Mouse (Mus musculus) cerebellum, adult 2 months (tissue): Measurements from ENCODE around the gene Calhm3. TPM values are rescaled to one million over a fixed set of nuclear protein-coding genes. Genes with fewer than 3 reads are reported as not detected.

Experiments
- DNase-seq, 2 experiments: peaks; one replicate each; pipeline ENCODE4 v3.0.0; 2021
- H3K27ac ChIP-seq: fragments of 200-500 bp; 2 replicates; pipeline ENCODE4 v1.5.1; 2012; ENCODE audit warnings: low read length, control low read depth, inconsistent platforms; ENCODE audit not compliant: insufficient read depth
- H3K27me3 ChIP-seq: fragments of 200-500 bp; 2 replicates; pipeline ENCODE4 v1.6.1; 2012; ENCODE audit warnings: inconsistent platforms, mild to moderate bottlenecking, low read length, moderate library complexity; ENCODE audit not compliant: control insufficient read depth, insufficient read depth
- H3K4me1 ChIP-seq: fragments of 200-500 bp; 2 replicates; pipeline ENCODE4 v1.6.1; 2011; ENCODE audit warnings: low read length; ENCODE audit not compliant: control insufficient read depth, insufficient read depth
- H3K4me3 ChIP-seq: fragments of 200-500 bp; replicated peaks from 2 replicates; pipeline ENCODE3; 2011; ENCODE audit warnings: mild to moderate bottlenecking, low read depth, low read length, control low read depth; ENCODE audit not compliant: insufficient read depth
- CTCF ChIP-seq: fragments of 200-500 bp; IDR thresholded peaks from 2 replicates; pipeline ENCODE4 v1.5.1; 2011; ENCODE audit warnings: low read depth, mild to moderate bottlenecking, control low read depth, low read length, moderate library complexity, borderline replicate concordance; ENCODE audit not compliant: insufficient read depth
- POLR2A ChIP-seq: fragments of 200-500 bp; IDR thresholded peaks from 2 replicates; pipeline ENCODE4 v1.6.1; 2011; ENCODE audit warnings: low read length, control low read depth, borderline replicate concordance; ENCODE audit not compliant: insufficient read depth
- WGBS: fragments of 180-500 bp; shearing (Covaris S2); methylation state at CpG from one replicate; pipeline ENCODE4 v1.1.7; 2018; 5-methylcytosine and 5-hydroxymethylcytosine counted together
- polyA plus RNA-seq: library from polyadenylated mRNA; depleted of rRNA; stranded (reverse); fragments of >200 nt; gene quantifications from 2 replicates; pipeline ENCODE4 v1.2.3, GENCODE M21; 2012

Calhm3 gene
- polyA plus RNA-seq, 1 experiment: not detected

- WGBS: 96% methylated on average over 6 of the region's 6 CpGs
- H3K27ac ChIP-seq: no peak overlapping the region
- H3K4me3 ChIP-seq: no peak overlapping the region
- TF ChIP-seq POLR2A: no peak
- H3K27me3 ChIP-seq: no peaks in the 10 kb centered on the region
- no peaks in the 10 kb centered on the region; the same call in 1 of the 2 replicates for H3K4me1 ChIP-seq
- no peak for DNase-seq
Observed at GRCm38 (mm10) chr19:47163176-47163744, 5.7 kb upstream of the Calhm3 start.

GRCm38 (mm10) chr19:47161669-47162068 lies 4.1 kb upstream of the Calhm3 start:
- no peak overlapping the region for H3K4me3 ChIP-seq
- H3K27me3 ChIP-seq: no peaks in the 10 kb centered on the region
- no peak for DNase-seq
- H3K27ac ChIP-seq: no peak overlapping the region
- WGBS: 67% methylated on average over 4 of the region's 4 CpGs
- no peaks in the 10 kb centered on the region; the same call in 1 of the 2 replicates for H3K4me1 ChIP-seq
- TF ChIP-seq CTCF (no peak), POLR2A (no peak)

DNA sequence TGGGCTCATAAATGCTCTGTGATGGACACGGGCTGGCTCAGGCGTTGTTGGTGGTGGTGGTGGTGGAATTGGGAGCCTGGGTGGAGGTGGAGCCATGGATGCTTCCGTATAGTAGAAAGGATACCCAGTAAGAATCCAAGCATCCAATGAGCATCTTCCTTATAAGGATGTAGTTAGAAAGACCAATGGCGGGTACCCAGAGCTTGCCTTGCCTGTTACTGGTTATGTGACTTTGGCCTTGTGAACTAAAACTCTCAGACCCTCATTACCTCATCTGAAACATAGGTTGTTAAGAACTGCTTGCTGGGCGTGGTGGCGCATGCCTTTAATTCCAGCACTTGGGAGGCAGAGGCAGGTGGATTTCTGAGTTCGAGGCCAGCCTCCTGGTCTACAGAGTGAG lies 3.8 kb downstream of the Calhm3 start:
- Histone ChIP-seq H3K27me3 (no peaks in the 10 kb centered on the region), H3K4me1 (0 out of 2 replicates have a peak, but pooled peaks cover 4% of the 10 kb centered on the region), H3K4me3 (no peak overlapping the region), H3K27ac (no peak overlapping the region)
- no peak for DNase-seq
- WGBS: 95% methylated on average over 7 of the region's 7 CpGs
- no peak for TF ChIP-seq CTCF
- no peak for TF ChIP-seq POLR2A

GRCm38 (mm10) chr19:47152062-47152369 lies 5.5 kb downstream of the Calhm3 start:
- no peak for TF ChIP-seq POLR2A
- no peak for TF ChIP-seq CTCF
- no peak overlapping the region for H3K27ac ChIP-seq
- WGBS: 67% methylated on average over 12 of the region's 12 CpGs
- no peak for DNase-seq
- peak overlapping the region; percentile 53 for H3K4me3 ChIP-seq
- no peaks in the 10 kb centered on the region for H3K27me3 ChIP-seq
- H3K4me1 ChIP-seq: 0 out of 2 replicates have a peak, but pooled peaks cover 4% of the 10 kb centered on the region

DNA sequence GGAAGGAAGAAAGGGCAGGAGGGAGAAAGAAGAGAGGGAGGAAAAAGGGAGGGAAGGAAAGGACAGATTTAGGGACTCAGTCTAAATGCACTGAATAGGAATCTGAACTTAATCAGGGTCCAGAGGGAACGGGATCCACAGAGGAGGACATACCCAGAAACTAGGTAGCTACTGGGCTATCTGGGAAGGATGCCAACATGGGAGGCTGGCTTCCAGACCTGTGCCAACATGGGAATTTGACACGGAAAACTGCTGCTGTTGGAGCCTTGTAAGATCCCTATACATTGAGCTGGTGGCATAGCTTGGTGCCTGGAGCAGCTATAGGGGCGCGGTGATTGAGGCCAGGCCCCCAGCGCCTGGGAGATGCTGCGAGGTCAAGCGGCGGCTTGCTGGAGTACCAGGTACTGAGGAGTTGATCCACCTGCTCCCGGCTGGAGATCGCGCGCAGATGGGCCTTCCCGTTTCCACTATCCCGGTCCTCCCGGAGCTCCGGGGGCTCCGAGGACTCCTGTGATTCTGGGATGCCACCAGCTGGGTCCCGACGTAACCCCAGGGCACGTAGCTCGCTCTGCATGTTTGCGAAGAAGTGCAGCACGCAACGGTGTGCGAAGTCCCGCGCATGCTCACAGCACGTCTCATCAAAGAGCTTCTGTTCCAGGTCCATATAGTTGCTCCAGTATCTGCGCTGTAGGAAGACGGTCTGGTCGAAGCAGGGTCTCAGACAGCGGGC lies 6.1 kb downstream of the Calhm3 start:
- DNase-seq: peak; percentile 54 to 58
- TF ChIP-seq POLR2A (no peak), CTCF (no peak)
- no peaks in the 10 kb centered on the region for H3K27me3 ChIP-seq
- 20% methylated on average over 32 of the region's 32 CpGs for WGBS
- H3K27ac ChIP-seq: no peak overlapping the region
- H3K4me3 ChIP-seq: peak overlapping the region; percentile 53
- H3K4me1 ChIP-seq: 0 out of 2 replicates have a peak, but pooled peaks cover 4% of the 10 kb centered on the region

DNA sequence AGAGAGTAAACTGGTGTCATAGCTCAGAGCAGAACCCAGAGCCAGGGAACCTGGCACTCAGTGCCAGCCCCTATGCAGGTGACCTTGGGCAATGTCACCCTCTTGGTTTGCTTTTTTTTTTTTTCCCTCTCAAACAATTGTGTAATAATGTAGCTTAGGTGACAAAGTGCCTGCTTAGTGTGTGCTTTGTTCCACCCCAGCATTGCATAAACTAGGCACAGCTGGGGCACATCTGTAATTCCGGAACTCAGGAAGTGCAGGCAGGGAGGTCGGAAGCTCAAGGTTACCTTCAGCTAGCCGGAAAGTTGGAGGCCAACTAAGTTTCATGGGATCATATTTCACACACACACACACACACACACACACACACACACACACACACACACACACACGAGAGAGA lies 7.7 kb downstream of the Calhm3 start:
- TF ChIP-seq POLR2A (no peak), CTCF (no peak)

DNA sequence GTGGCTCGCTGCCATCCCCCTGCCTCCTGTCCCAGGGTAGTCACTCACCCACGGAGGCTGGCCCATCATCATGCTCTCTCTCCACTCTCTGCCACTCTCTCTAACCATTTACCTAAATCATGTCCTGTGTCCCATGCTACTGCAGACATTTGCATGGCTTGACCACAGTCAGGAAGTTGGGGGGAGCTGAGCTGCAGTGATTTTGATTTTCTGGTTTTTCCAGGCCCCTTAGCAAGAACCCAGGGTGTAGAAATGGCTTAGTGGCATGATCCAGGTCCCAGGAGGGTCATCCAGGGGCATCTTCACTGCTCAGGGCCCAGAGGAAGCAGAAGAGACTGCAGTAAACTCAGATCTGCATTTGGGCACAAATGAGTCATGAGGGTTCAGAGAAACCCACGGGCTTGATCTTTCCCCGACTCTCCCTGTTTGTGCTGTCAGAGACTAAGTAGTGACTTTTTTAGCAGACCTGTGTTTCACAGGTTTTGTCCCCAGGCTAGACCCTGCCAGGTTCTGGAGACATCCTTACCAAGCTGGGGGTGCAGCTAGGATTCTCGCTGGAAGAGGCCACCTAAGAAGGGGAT lies 9.2 kb downstream of the Calhm3 start:
- no peak overlapping the region for H3K4me3 ChIP-seq
- no peak for TF ChIP-seq CTCF
- TF ChIP-seq POLR2A: no peak
- DNase-seq: no peak
- no peak overlapping the region for H3K27ac ChIP-seq
- 0 out of 2 replicates have a peak, but pooled peaks cover 4% of the 10 kb centered on the region for H3K4me1 ChIP-seq
- WGBS: 84% methylated on average over 5 of the region's 5 CpGs
- no peaks in the 10 kb centered on the region for H3K27me3 ChIP-seq

More for the DNA sequence above, 7.7 kb downstream of the Calhm3 start:
- Histone ChIP-seq H3K4me3 (no peak overlapping the region), H3K4me1 (0 out of 2 replicates have a peak, but pooled peaks cover 4% of the 10 kb centered on the region), H3K27me3 (no peaks in the 10 kb centered on the region), H3K27ac (no peak overlapping the region)
- no peak for DNase-seq
- 76% methylated on average over 4 of the region's 4 CpGs for WGBS

DNA sequence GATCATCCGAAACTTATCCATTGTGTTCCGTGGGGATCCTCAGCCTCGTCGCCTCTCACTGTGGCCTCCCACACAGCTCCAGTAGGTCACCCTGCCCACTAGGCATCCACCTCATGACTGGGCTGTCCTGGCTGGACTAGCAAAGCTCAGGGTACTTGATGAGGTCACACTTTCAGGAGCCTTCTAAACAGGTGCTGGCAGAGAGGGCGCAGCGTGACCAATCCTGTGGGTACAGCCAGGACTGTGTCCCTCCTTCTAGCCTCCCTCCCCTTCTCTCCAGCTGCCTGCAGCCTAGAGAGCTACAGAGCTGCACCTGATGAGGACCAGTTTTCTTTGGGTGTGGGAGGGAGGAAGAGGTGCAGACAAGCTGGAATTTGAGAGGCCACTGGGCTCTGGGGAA lies 13.4 kb downstream of the Calhm3 start, which contains the start of gene Calhm1:
Gene Calhm1, minus strand, starts transcription at position 101 of the 400 bp plus-strand sequence.
- 97% methylated on average over 6 of the region's 6 CpGs for WGBS
- Histone ChIP-seq H3K27ac (no peak within 1 kb of the TSS), H3K27me3 (no peaks in the 10 kb centered on the region), H3K4me3 (no peak within 1 kb of the TSS), H3K4me1 (no peaks in the 10 kb centered on the region)
- no peak for DNase-seq
- TF ChIP-seq CTCF (no peak), POLR2A (no peak)
